Mouse (Mus musculus) ES-E14 (cell line): ENCODE data around the gene Rnf169.

Experiments used
- MAFK ChIP-seq: IDR thresholded peaks from 2 replicates; pipeline ENCODE4 v1.6.1; 2014; ENCODE audit warnings: mild to moderate bottlenecking, low read depth, low read length, inconsistent platforms; ENCODE audit not compliant: insufficient read depth
- ZC3H11A ChIP-seq: IDR thresholded peaks from 2 replicates; pipeline ENCODE4 v1.6.1; 2012; ENCODE audit warnings: low read depth, mild to moderate bottlenecking, inconsistent platforms, low read length, borderline replicate concordance
- ZNF384 ChIP-seq: IDR thresholded peaks from 2 replicates; pipeline ENCODE4 v1.6.1; 2012; ENCODE audit warnings: low read depth, low read length, inconsistent platforms

GRCm38 (mm10) chr7:99966011-99966721 lies 14.1 kb downstream of the Rnf169 start:
- no peak for TF ChIP-seq ZC3H11A
- no peak for TF ChIP-seq MAFK
- TF ChIP-seq ZNF384: no peak
